Mouse (Mus musculus): ENCODE results near the gene Ctf2. TPM values are rescaled to one million over a fixed set of nuclear protein-coding genes. Genes with fewer than 3 reads are reported as not detected.

Ctf2 gene
- polyA plus RNA-seq, 1 experiment from 2014 or later: 0.11 TPM

MicroRNAs within 50 kb of the gene (microRNA counts, 519-probe panel; counts per million panel counts)
- 2,259 counts per million, percentile 42 among the panel's probes with 10 or more counts for microRNA mmu-miR-762

Small RNAs within 50 kb of the gene (microRNA-seq; reads per million reads assigned to microRNA genes)
- not detected for gene Mir762

Other genes with a start within 250 kb of the Ctf2 start
- 27.7 and 29.8 TPM in 2 replicates for gene Srcap, start 220.2 kb downstream of the Ctf2 start, polyA plus RNA-seq (2015; fragmentation: Nextera tagmentation; extraction: Ambion mirVana)
- 8.7 and 9.2 TPM in 2 replicates for gene Gm42715, start 212.6 kb downstream of the Ctf2 start, polyA plus RNA-seq (2015; fragmentation: Nextera tagmentation; extraction: Ambion mirVana)
- 3.8 and 3.9 TPM in 2 replicates for gene Tmem265, start 170.8 kb downstream of the Ctf2 start, polyA plus RNA-seq (2015; fragmentation: Nextera tagmentation; extraction: Ambion mirVana)
- gene Phkg2, start 158.8 kb downstream of the Ctf2 start, polyA plus RNA-seq (2015; fragmentation: Nextera tagmentation; extraction: Ambion mirVana): 33.2 and 36.6 TPM in 2 replicates
- 14.0 and 15.8 TPM in 2 replicates for gene Ccdc189, start 143.6 kb downstream of the Ctf2 start, polyA plus RNA-seq (2015; fragmentation: Nextera tagmentation; extraction: Ambion mirVana)
- gene Rnf40, start 143.4 kb downstream of the Ctf2 start, polyA plus RNA-seq (2015; fragmentation: Nextera tagmentation; extraction: Ambion mirVana): 31.1 and 33.9 TPM in 2 replicates
- gene Zfp629, start 116.4 kb downstream of the Ctf2 start, polyA plus RNA-seq (2015; fragmentation: Nextera tagmentation; extraction: Ambion mirVana): 9.6 and 11.2 TPM in 2 replicates
- 36.9 and 37.5 TPM in 2 replicates for gene Bcl7c, start 23.2 kb downstream of the Ctf2 start, polyA plus RNA-seq (2015; fragmentation: Nextera tagmentation; extraction: Ambion mirVana)
- gene Ctf1, start 19.4 kb downstream of the Ctf2 start, polyA plus RNA-seq (2015; fragmentation: Nextera tagmentation; extraction: Ambion mirVana): 6.2 and 6.6 TPM in 2 replicates
- gene Fbxl19, start 12.4 kb upstream of the Ctf2 start, polyA plus RNA-seq (2015; fragmentation: Nextera tagmentation; extraction: Ambion mirVana): 1.3 and 2.1 TPM in 2 replicates
- gene Orai3, start 37.6 kb upstream of the Ctf2 start, polyA plus RNA-seq (2015; fragmentation: Nextera tagmentation; extraction: Ambion mirVana): 20.3 and 21.4 TPM in 2 replicates
- gene Setd1a, start 44.5 kb upstream of the Ctf2 start, polyA plus RNA-seq (2015; fragmentation: Nextera tagmentation; extraction: Ambion mirVana): 10.3 and 12.3 TPM in 2 replicates
- not detected in 2 replicates for gene Gm49388, start 53.4 kb upstream of the Ctf2 start, polyA plus RNA-seq (2015; fragmentation: Nextera tagmentation; extraction: Ambion mirVana)
- 24.5 and 24.9 TPM in 2 replicates for gene Hsd3b7, start 68.4 kb upstream of the Ctf2 start, polyA plus RNA-seq (2015; fragmentation: Nextera tagmentation; extraction: Ambion mirVana)
- 50.3 and 53.7 TPM in 2 replicates for gene Stx4a, start 92.1 kb upstream of the Ctf2 start, polyA plus RNA-seq (2015; fragmentation: Nextera tagmentation; extraction: Ambion mirVana)
- gene Stx1b, start 92.4 kb upstream of the Ctf2 start, polyA plus RNA-seq (2015; fragmentation: Nextera tagmentation; extraction: Ambion mirVana): 1.0 and 1.3 TPM in 2 replicates
- 6.8 and 7.4 TPM in 2 replicates for gene Zfp646, start 144.1 kb upstream of the Ctf2 start, polyA plus RNA-seq (2015; fragmentation: Nextera tagmentation; extraction: Ambion mirVana)
- gene Zfp668, start 144.7 kb upstream of the Ctf2 start, polyA plus RNA-seq (2015; fragmentation: Nextera tagmentation; extraction: Ambion mirVana): 9.1 and 10.4 TPM in 2 replicates
- gene Prss53, start 158.8 kb upstream of the Ctf2 start, polyA plus RNA-seq (2015; fragmentation: Nextera tagmentation; extraction: Ambion mirVana): 1.5 and 1.8 TPM in 2 replicates
- gene Gm21974, start 163.3 kb upstream of the Ctf2 start, polyA plus RNA-seq (2015; fragmentation: Nextera tagmentation; extraction: Ambion mirVana): not detected in 2 replicates
- gene Vkorc1, start 163.5 kb upstream of the Ctf2 start, polyA plus RNA-seq (2015; fragmentation: Nextera tagmentation; extraction: Ambion mirVana): 99.9 and 113 TPM in 2 replicates
- 141 and 149 TPM in 2 replicates for gene Bckdk, start 171.9 kb upstream of the Ctf2 start, polyA plus RNA-seq (2015; fragmentation: Nextera tagmentation; extraction: Ambion mirVana)
- gene Kat8, start 180.3 kb upstream of the Ctf2 start, polyA plus RNA-seq (2015; fragmentation: Nextera tagmentation; extraction: Ambion mirVana): 26.1 and 30.4 TPM in 2 replicates
- 1.6 and 8.3 TPM in 2 replicates for gene Prss8, start 197.9 kb upstream of the Ctf2 start, polyA plus RNA-seq (2015; fragmentation: Nextera tagmentation; extraction: Ambion mirVana)
- gene Prss36, start 214.6 kb upstream of the Ctf2 start, polyA plus RNA-seq (2015; fragmentation: Nextera tagmentation; extraction: Ambion mirVana): 8.8 and 9.6 TPM in 2 replicates
- gene Fus, start 235.3 kb upstream of the Ctf2 start, polyA plus RNA-seq (2015; fragmentation: Nextera tagmentation; extraction: Ambion mirVana): 249 and 255 TPM in 2 replicates

Measured in heart, embryonic 16.5 days (tissue).